Mouse (Mus musculus): Measurements from ENCODE around the gene Aftph.

DNA sequence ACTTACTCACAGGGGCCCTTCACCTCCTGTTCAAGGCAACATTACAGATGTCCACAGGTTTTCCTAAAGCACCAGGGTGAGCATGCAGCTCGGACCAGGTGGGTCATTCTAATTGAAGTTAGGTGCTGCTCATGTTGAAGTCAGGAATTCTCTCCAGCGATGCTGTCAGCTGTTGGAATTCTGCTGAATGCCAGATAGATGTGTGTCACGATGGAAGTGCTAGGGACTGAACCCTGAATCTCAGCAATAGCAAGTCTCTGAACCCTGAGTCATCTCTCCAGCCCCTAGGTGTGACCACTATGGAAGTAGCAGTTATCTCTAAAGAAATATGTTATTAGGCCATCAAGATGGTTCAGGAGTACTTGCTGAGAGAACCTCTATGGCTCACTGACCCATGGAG lies 95.9 kb downstream of the Aftph start:
- no peak for TF ChIP-seq POLR2A (IDR thresholded peaks at IDR 0.05; ENCODE audit: low read depth, low read length)
- no peak for TF ChIP-seq CTCF (IDR thresholded peaks at IDR 0.05; ENCODE audit: extremely low read depth, insufficient read depth, insufficient read length, insufficient replicate concordance)
